Mouse (Mus musculus): ENCODE measurements around the gene Nedd4. TPM values are rescaled to one million over a fixed set of nuclear protein-coding genes. Genes with fewer than 3 reads are reported as not detected.
A peak's percentile ranks its signal among the peaks of the same experiment; 100 is the strongest.

Gene Nedd4
- polyA plus RNA-seq, 1 experiment from 2014 or later, result 518 TPM

DNA sequence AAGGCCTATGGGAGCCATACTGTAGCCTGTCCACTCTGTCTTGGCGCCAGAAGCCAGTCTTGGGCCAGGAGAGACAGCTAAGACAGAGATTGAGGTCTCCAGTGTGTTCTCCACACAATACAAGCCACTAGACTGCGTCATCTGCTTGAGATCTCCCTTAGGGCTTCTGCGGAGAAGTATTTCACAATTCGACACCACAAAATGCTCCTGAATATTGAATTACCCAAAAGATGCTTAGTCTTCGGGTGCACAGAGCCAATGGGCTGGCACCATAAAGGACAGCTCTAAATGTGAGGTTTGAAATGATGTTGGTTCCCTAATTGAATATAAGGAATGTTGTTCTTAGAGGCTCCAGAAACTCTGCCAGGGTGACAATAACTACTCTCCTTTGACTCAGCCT is 95.0 kb downstream of the Nedd4 start:
- ATAC-seq (ENCODE audit: low FRiP score), result no peak
- peaks cover 16% of the 10 kb centered on the region for H3K4me1 ChIP-seq (replicated peaks)
- H3K36me3 ChIP-seq, result no peaks in the 10 kb centered on the region
- no peak overlapping the region for H3K9ac ChIP-seq
- no peaks in the 10 kb centered on the region for H3K27me3 ChIP-seq
- no peaks in the 10 kb centered on the region for H3K9me3 ChIP-seq
- H3K27ac ChIP-seq, result no peak overlapping the region
- H3K4me2 ChIP-seq, result no peak overlapping the region
- no peak overlapping the region for H3K4me3 ChIP-seq
- 85% methylated on average over 5 of the region's 5 CpGs for WGBS

DNA sequence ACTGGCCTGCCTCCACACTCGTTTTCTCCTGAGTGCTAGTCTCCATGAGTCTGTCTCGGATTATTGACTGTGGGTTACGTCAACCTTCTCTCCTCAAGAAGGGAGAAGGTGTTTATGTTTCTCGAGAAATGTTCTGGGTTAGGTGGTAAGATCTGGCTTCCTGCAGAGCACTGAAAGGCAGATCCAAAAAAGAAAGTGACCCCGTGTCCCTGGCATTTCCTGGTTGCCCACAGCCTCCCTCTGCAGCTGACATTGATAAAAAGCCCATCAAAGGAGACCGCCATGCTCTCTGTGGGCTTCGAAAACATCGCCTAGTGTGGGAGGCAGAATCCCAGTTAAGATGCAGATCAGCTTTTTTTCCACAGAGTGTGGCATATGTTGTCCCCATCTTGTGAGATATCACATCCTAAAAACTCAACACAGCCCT is 96.6 kb downstream of the Nedd4 start:
- ATAC-seq (ENCODE audit: low FRiP score), result no peak
- Histone ChIP-seq H3K4me2 (no peak overlapping the region), H3K9me3 (no peaks in the 10 kb centered on the region), H3K27ac (no peak overlapping the region), H3K4me3 (no peak overlapping the region), H3K9ac (no peak overlapping the region), H3K27me3 (no peaks in the 10 kb centered on the region), H3K4me1 (replicated peaks) (peaks cover 17% of the 10 kb centered on the region), H3K36me3 (no peaks in the 10 kb centered on the region)
- 59% methylated on average over 8 of the region's 8 CpGs for WGBS

DNA sequence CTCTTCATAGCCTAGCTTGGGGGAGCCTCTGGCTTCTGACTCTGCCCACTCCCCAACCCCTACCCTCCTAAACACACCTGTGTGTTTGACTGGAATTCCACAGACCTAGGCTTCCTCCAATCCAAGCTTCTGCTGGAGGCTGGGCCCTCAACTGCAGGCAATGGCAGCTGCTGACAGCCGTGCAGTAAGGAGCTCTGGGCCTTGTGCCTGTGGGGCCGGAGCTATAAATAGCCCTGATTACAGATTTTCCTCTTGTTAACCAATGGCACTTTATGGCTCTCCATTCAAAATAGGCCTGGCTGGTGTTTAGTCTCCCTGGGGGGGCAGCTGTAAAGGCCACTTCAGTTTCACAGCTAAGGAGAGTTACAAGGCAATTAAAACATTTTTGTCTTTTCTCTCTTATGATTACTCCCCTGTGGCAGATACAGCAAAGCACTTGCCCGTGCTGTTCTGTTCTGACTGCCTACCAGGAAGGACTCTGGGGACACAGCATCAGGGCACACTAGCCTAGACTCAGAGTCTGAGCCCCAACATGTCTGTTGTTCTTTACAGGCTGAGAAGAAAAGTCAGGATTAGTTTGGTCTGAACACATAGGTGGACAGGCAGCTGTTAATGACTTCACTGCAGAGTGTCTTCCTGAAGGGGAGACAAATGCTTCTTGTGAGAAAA is 101.0 kb downstream of the Nedd4 start:
- Histone ChIP-seq H3K9ac (no peak overlapping the region), H3K4me1 (replicated peaks) (peaks cover 18% of the 10 kb centered on the region), H3K4me2 (no peak overlapping the region), H3K36me3 (no peaks in the 10 kb centered on the region), H3K4me3 (no peak overlapping the region), H3K9me3 (no peaks in the 10 kb centered on the region), H3K27ac (peak overlapping the region; percentile 64; the same call in 1 of the 2 replicates), H3K27me3 (no peaks in the 10 kb centered on the region)
- 15% methylated on average over 3 of the region's 3 CpGs for WGBS
- ATAC-seq (ENCODE audit: low FRiP score), result peak; percentile 66; the same call in 1 of the 2 replicates

DNA sequence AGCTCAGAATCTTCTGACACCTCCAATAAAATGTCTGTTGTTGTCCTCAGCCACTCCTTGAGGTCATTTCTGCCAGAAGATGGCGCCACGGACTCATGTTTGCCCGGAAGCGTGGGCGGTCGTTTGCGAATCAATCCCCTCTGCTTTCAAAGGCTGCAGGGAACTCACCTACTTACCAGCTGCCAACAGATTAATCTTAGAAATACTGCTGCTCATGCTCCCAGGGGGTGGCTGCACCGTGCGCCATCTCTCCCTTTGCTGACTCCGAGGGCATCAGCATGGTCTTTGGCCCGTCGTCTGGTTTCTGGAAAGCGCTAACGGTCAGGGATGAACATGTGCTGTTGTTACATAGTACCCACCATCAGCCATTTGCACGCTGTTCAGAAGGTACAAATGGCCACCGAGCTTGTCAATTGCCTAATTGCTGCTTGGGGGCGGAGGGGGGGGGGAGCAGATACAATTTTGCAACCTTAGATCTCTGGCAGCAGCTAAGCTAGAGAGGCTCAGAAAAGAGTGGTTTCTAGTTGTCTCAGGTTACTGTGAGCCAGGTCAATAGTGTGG is 104.7 kb downstream of the Nedd4 start:
- H3K4me2 ChIP-seq, result peak overlapping the region; percentile 67
- H3K36me3 ChIP-seq, result no peaks in the 10 kb centered on the region
- no peaks in the 10 kb centered on the region for H3K9me3 ChIP-seq
- no peaks in the 10 kb centered on the region for H3K27me3 ChIP-seq
- H3K4me1 ChIP-seq (replicated peaks), result peaks cover 18% of the 10 kb centered on the region
- peak overlapping the region; percentile 69; the same call in 1 of the 2 replicates for H3K9ac ChIP-seq
- 1% methylated on average over 17 of the region's 17 CpGs for WGBS
- H3K4me3 ChIP-seq, result peak overlapping the region; percentile 40
- H3K27ac ChIP-seq, result peak overlapping the region; percentile 78
- ATAC-seq (ENCODE audit: low FRiP score), result peak; percentile 66

DNA sequence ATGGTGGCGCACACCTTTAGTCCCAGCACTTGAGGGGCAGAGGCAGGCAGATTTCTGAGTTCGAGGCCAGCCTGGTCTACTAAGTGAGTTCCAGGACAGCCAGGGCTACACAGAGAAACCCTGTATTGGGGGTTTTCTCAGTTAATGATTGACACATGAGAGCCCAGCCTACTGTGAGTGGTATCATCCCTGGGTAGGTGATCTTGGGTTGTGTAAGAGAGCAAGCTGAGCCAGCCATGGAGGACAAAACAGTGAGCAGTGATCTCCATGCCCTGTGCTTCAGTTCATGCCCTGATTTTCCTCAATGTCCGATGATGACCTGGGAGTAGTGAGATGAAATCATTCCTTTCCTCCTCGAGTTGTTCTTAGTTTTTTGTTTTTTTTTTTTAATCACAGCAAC is 112.9 kb downstream of the Nedd4 start:
- WGBS, result 94% methylated on average over 4 of the region's 4 CpGs
- Histone ChIP-seq H3K36me3 (no peaks in the 10 kb centered on the region), H3K27ac (no peak overlapping the region), H3K9me3 (no peaks in the 10 kb centered on the region), H3K4me3 (no peak overlapping the region), H3K4me1 (replicated peaks) (peaks cover 5% of the 10 kb centered on the region; the same call in 1 of the 2 replicates), H3K27me3 (no peaks in the 10 kb centered on the region), H3K4me2 (no peak overlapping the region), H3K9ac (no peak overlapping the region)
- no peak for ATAC-seq (ENCODE audit: low FRiP score)

DNA sequence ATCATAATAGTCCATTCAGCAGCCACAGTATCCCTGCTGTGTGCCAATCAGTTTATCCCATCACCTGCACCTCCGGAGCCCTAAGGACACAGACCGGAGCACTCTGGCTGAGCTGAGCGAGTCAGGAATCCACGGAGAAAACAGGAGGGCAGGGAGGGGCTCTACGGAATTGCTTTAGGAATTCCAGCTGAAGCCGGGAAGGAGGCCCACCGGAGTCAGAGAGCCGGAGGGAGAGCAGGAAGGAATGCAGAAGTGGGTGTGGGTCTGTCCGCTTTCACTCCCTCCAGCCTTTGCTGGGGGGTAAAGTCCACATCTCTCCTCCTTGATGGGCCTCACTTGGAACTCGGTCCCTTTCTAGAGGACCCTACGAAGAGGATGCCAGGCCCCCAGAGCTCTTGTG is 116.9 kb downstream of the Nedd4 start:
- no peak overlapping the region for H3K4me3 ChIP-seq
- no peaks in the 10 kb centered on the region for H3K36me3 ChIP-seq
- no peaks in the 10 kb centered on the region for H3K27me3 ChIP-seq
- H3K4me1 ChIP-seq (replicated peaks), result peaks cover 19% of the 10 kb centered on the region
- H3K9me3 ChIP-seq, result no peaks in the 10 kb centered on the region
- H3K9ac ChIP-seq, result no peak overlapping the region
- 67% methylated on average over 11 of the region's 11 CpGs for WGBS
- no peak overlapping the region for H3K4me2 ChIP-seq
- ATAC-seq (ENCODE audit: low FRiP score), result no peak
- no peak overlapping the region for H3K27ac ChIP-seq

DNA sequence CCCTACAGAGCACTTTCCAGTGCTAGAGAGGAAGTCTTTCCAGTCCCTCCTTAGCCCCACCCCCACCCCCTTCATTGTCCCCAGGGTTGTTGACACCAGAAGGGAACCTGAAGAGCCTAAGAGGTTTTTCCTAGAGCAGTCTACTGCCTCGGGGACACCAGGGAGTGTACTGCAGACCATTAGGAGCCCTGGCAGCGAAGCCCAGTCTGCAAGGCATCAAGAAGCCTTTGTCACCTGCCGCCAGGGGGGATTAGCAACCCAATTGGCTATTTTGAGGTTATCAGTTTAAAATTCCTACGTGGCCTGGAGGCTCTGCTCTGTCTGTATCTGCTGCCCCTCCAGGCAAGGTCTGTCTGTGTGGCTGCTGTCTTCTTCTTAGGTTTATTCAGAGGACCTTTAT is 117.6 kb downstream of the Nedd4 start:
- 15% methylated on average over 4 of the region's 4 CpGs for WGBS
- Histone ChIP-seq H3K9me3 (no peaks in the 10 kb centered on the region), H3K4me2 (no peak overlapping the region), H3K36me3 (no peaks in the 10 kb centered on the region), H3K27ac (no peak overlapping the region), H3K27me3 (no peaks in the 10 kb centered on the region), H3K4me3 (no peak overlapping the region), H3K9ac (no peak overlapping the region), H3K4me1 (replicated peaks) (peaks cover 19% of the 10 kb centered on the region)
- ATAC-seq (ENCODE audit: low FRiP score), result no peak

DNA sequence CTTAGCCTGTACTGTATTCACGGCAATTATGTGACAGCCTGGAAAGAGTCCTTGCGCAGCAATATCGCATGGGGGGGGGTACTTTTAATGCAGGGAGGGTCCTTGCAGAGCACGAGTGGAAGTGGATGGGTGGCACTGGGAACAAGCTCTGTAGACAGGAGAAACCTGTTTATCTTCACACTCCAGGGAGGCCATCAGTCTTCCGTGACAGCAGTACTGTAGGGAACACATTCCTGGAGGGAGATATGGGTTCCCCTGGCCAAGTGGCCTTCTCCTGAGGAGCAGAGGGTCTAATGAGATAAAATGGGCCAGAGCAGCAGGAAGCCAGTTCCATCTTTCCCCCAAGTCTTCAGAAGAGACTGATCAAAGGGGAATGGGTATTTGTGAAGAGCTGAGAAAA is 118.5 kb downstream of the Nedd4 start:
- H3K27me3 ChIP-seq, result no peaks in the 10 kb centered on the region
- no peak overlapping the region for H3K9ac ChIP-seq
- peaks cover 19% of the 10 kb centered on the region for H3K4me1 ChIP-seq (replicated peaks)
- 33% methylated on average over 5 of the region's 5 CpGs for WGBS
- H3K4me2 ChIP-seq, result no peak overlapping the region
- H3K9me3 ChIP-seq, result no peaks in the 10 kb centered on the region
- no peak overlapping the region for H3K4me3 ChIP-seq
- no peak for ATAC-seq (ENCODE audit: low FRiP score)
- H3K36me3 ChIP-seq, result no peaks in the 10 kb centered on the region
- H3K27ac ChIP-seq, result no peak overlapping the region

DNA sequence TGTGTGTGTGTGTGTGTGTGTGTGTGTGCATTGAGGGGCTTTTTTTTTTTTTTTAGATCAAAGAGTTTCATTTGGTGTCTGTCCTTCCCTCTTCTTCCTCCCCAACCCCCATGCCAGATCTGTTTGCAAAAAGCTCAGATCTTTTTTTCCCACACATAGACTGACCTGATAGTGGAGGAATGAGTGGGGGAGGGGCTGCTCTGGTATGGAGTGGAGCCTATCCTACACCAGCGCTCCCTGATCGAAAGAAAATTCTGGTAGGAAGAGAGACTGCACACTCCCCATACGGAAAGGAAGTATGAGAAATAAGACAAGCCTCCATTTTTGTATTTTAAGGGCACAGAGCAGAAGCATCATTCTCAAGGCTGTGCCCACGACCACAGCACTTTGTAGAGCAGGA is 119.3 kb downstream of the Nedd4 start:
- H3K4me1 ChIP-seq (replicated peaks), result peaks cover 19% of the 10 kb centered on the region
- H3K4me2 ChIP-seq, result no peak overlapping the region
- no peak overlapping the region for H3K4me3 ChIP-seq
- no peaks in the 10 kb centered on the region for H3K27me3 ChIP-seq
- no peaks in the 10 kb centered on the region for H3K36me3 ChIP-seq
- H3K27ac ChIP-seq, result no peak overlapping the region
- WGBS, result 50% methylated on average over 4 of the region's 4 CpGs
- no peak for ATAC-seq (ENCODE audit: low FRiP score)
- H3K9ac ChIP-seq, result no peak overlapping the region
- no peaks in the 10 kb centered on the region for H3K9me3 ChIP-seq

DNA sequence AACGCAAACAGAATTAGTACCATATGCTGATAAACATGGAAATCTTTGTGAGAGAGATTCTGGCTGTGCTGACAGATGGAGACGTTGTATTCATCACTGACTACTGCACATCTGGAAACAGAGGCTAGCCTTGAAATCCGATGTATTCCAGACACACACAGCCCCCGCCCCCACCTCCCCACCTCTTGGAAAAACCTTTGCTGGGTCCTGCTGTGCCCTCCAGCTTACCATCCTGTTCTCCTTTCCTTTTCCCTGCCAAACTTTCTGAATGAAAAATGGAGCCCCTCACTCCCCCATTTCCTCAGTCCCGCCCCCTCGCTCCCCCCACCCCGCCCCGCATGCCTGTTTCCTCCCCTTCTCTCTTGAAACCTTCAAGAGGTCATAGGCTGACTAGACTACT is 120.0 kb downstream of the Nedd4 start:
- no peak overlapping the region for H3K9ac ChIP-seq
- H3K4me3 ChIP-seq, result no peak overlapping the region
- H3K9me3 ChIP-seq, result no peaks in the 10 kb centered on the region
- no peak overlapping the region for H3K27ac ChIP-seq
- no peaks in the 10 kb centered on the region for H3K27me3 ChIP-seq
- 55% methylated on average over 8 of the region's 8 CpGs for WGBS
- no peak for ATAC-seq (ENCODE audit: low FRiP score)
- peaks cover 19% of the 10 kb centered on the region for H3K4me1 ChIP-seq (replicated peaks)
- H3K4me2 ChIP-seq, result no peak overlapping the region
- H3K36me3 ChIP-seq, result no peaks in the 10 kb centered on the region

DNA sequence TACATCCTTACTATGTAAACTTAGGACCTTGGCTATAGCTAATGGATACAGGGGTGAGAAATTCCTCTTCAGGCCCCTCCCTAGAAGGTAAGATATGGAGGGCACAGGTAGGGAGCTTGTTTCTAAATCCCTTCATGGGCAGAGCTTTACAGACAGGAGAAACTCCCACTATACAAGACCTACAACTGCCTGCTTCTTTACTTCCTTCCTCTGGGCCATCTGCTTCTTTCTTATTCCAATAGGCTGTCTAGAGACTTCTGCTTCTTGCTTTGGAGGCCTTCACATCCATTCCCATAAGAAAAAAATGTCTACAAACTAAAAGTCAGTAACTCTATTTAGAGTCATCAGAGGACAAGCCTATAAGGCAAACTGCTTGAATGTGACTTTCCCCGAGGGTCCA is 125.6 kb downstream of the Nedd4 start:
- ATAC-seq (ENCODE audit: low FRiP score), result no peak
- Histone ChIP-seq H3K9me3 (no peaks in the 10 kb centered on the region), H3K27ac (no peak overlapping the region), H3K27me3 (0 out of 2 replicates have a peak, but pooled peaks cover 3% of the 10 kb centered on the region), H3K9ac (no peak overlapping the region), H3K36me3 (no peaks in the 10 kb centered on the region), H3K4me2 (no peak overlapping the region), H3K4me1 (replicated peaks) (no peaks in the 10 kb centered on the region), H3K4me3 (no peak overlapping the region)
- WGBS, result 90% methylated on average over 1 of the region's 1 CpGs

DNA sequence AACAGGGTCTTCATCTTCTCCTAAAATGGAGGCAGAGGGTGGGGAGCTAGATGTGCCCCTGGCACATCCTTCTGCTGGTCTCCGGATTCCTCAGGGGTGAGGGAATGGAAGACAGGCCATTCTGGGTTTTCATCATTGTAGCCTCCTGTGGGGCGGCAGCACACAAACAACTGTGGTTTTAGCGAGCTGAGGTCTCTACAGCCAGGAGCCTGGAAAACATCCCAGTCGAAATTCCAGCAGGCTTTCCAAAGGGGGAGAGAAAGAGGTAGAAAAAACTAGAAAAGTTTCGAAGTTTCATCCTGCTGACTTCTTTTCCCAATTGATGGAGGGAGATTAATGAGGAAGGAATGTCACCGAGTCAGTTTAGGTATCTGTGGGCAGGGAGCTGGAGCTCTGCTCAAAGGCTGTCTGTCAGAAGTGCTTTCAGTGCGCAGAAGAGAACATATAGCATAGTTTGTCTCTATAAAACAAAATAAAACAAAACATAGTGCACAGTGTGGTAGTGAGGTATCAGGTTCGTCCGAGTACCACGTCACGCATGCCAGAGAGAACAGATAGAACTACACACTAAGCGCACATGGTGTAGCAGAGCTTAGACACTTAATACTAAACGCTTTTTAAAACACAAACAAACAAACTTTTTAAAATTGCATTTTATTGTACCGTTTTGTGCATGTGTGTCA is 128.5 kb downstream of the Nedd4 start:
- 0 out of 2 replicates have a peak, but pooled peaks cover 3% of the 10 kb centered on the region for H3K27me3 ChIP-seq
- H3K4me3 ChIP-seq, result no peak overlapping the region
- H3K4me1 ChIP-seq (replicated peaks), result no peaks in the 10 kb centered on the region
- no peaks in the 10 kb centered on the region for H3K9me3 ChIP-seq
- no peak overlapping the region for H3K9ac ChIP-seq
- H3K27ac ChIP-seq, result no peak overlapping the region
- no peak overlapping the region for H3K4me2 ChIP-seq
- no peak for ATAC-seq (ENCODE audit: low FRiP score)
- 46% methylated on average over 14 of the region's 14 CpGs for WGBS
- H3K36me3 ChIP-seq, result no peaks in the 10 kb centered on the region

DNA sequence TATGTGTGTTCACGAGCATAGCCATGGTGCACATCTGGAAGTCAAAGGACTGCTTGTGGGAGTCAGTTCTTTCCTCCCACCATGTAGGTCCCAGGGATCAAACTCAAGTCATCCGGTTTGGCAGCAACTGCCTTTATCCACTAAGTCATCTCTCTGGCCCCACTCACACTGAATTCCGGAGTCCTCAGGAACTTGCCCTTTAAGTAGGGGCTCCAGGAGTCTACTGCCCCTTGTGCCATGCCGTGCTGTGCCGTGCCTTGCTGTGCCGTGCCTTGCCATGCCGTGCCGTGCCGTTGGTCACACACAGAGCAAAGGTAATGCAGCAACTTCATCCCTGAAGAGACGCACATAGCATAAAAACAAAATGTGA is 129.1 kb downstream of the Nedd4 start:
- Histone ChIP-seq H3K27me3 (0 out of 2 replicates have a peak, but pooled peaks cover 3% of the 10 kb centered on the region), H3K4me1 (replicated peaks) (no peaks in the 10 kb centered on the region), H3K9ac (no peak overlapping the region), H3K9me3 (no peaks in the 10 kb centered on the region), H3K4me2 (peak overlapping the region; percentile 29), H3K27ac (no peak overlapping the region), H3K36me3 (no peaks in the 10 kb centered on the region), H3K4me3 (no peak overlapping the region)
- WGBS, result 45% methylated on average over 10 of the region's 10 CpGs
- no peak for ATAC-seq (ENCODE audit: low FRiP score)

Data from hindbrain, embryonic 13.5 days (tissue).